Mouse (Mus musculus): ENCODE data around the gene Olfr785. TPM values are rescaled to one million over a fixed set of nuclear protein-coding genes. Genes with fewer than 3 reads are reported as not detected.
"Not testable (repeated sequence)": the region's sequence is repeated elsewhere in the genome, so short reads cannot be mapped to it uniquely, and the experiment has no call there.

The Olfr785 gene
- total RNA-seq (2021), result not detected

DNA sequence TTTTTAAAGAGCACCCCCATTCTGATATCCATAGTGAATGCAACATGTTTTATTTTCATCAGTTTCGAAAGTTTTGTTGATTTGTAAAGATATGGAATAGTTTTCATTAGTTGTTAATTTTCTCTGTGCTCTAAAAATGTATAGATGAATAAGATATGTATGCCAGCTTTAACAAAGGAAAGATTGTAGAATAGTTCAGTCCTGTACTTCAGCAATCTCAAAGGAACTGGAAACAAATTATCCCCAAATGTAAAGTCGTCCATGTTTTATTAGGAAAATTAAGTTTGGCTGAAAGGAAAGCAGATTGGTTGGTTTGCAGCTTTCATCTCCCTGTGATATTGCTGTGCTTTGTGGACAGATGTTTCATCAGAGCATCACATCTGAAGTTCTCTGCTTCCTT is at the start of gene Olfr785:
Olfr785 (plus strand) TSS at position 301 of the 400 bp plus-strand sequence.
- DNase-seq, result no peak
- intact Hi-C loops (cut with DNase I), result no loop called here

DNA sequence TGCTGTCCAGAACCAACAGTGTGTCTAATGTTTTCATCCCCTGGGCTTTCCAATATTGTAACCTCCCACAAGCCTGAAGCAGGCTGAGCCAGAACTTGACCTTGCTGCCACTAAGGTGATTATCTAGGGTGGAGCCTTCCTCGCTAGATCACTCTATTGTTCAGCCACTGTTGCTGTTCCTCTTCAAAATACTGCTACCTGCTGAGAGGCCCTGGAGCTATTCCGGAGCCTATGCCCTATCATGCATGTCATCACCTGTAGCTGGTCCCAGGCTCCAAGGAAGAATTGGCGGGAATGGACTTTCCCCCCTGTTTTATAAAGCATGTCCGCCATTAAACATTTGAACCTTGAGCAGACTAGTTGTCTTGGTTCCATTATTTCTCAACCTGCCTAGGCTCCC is 48.7 kb upstream of the Olfr785 start:
- DNase-seq; intact Hi-C loops (cut with DNase I): not testable (repeated sequence)

DNA sequence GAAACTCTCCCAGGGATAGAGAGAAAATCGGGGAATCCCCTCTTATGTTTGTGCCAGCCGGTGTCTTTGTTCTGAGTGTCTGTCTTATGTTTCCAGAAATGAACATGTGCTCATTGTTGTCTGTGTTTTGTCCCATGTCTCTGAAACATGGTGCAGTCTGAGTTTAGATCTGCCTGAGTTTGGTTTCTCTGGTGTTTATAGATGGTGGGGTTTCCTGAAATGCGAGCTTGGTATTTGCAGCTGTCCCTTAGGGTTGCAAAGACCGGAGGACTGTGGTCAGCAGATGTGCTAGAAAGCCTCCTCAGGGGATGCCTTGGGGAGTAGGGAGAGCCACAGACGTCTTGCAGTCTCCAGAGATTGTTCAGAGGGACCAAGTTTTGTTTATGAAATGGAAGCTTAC is 47.9 kb upstream of the Olfr785 start:
- intact Hi-C loops (cut with DNase I), result no loop called here
- no peak for DNase-seq

DNA sequence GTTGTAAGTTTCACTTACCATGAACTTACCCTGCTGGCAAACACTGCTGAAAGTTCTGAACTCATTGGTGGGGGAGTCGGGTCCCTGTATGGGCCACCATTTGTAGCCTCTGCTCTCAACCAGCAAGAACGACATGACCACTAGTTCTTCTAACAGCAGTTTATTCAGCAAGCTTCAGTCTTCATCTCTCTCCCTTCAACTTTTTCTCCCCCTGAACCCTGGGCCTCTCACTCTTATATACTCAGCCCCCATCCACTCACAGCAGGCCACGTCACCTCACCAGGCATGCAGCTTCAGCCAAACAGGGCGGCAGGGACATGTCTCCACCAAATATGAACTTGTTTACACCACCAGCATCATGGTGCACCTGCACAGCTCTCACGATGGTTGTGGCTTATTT is 31.2 kb upstream of the Olfr785 start:
- intact Hi-C loops (cut with DNase I), result not testable (repeated sequence)

DNA sequence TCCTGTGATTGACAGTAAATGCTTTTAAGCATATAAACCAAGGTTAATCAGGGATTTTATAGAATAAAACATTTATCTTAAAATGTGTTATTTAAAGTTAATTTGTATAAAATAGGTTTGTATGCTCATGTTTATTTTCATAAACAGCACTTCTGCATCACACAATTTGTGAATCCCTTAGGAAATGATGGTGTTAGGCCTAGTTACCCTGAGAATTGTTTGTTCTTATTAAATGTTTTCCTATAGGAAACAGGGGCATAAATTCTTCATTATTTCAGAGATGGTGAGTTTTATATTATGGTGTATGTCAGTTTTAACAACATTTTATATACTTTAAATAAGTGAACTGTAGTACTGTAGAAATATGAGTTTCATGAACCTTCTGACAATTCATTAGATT is 21.4 kb upstream of the Olfr785 start, which contains the start of gene Olfr784:
Olfr784 (plus strand) TSS at position 301 of the 400 bp plus-strand sequence.
- intact Hi-C loops (cut with DNase I), result no loop called here
- DNase-seq, result no peak

More for the DNA sequence above, 31.2 kb upstream of the Olfr785 start:
- not testable (repeated sequence) for DNase-seq

DNA sequence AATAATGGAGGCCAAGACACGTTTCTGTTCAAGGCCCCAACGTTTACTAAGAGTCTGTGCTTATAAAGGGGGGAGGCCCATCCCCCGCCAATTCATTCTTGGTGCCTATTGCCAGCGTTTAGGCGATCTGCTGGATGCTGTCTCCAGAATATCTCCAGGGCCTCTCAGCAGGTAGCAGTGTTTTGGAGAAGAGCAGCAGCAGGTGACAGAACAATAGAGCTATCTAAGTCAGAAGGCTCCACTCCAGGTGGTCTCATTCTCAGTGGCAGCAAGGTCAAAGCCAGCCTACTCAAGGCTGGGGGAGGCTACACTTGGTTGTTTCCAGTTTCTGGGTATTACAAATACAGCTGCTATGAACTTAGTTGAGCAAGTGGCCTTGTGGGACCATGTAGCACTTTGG is 4.3 kb upstream of the Olfr785 start:
- intact Hi-C loops (cut with DNase I), result no loop called here
- DNase-seq, result no peak

DNA sequence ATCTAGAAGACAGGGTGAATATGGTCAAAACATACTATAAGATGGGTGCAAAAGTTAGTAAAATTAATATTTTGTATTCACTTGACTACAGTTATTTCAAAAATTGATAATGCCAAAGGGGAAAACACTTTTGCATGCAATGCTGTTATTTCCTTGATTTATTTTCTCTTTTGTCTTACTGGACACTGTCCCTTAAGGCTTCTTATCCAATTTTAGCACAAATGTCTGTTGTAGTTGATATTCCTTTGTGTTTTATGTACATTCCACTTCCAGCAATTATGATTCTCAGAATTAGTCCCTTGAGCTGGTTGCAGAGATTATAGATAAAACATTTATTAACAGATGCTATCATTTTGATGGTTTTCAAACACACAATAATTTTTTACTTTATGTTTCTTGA is 21.8 kb downstream of the Olfr785 start, which contains the start of gene Olfr786:
Olfr786 (plus strand) TSS at position 301 of the 400 bp plus-strand sequence.
- no peak for DNase-seq
- intact Hi-C loops (cut with DNase I), result no loop called here

Other genes starting within 250 kb of the Olfr785 start
- gene Olfr771, start 240.7 kb upstream of the Olfr785 start, total RNA-seq (2021), result not detected
- not detected for gene Olfr772, start 227.5 kb upstream of the Olfr785 start, total RNA-seq (2021)
- gene Olfr773, start 218.0 kb upstream of the Olfr785 start, total RNA-seq (2021), result not detected
- gene Olfr774, start 169.2 kb upstream of the Olfr785 start, total RNA-seq (2021), result not detected
- gene Olfr775, start 157.0 kb upstream of the Olfr785 start, total RNA-seq (2021), result not detected
- gene Olfr776, start 146.3 kb upstream of the Olfr785 start, total RNA-seq (2021), result not detected
- not detected for gene Olfr777, start 133.9 kb upstream of the Olfr785 start, total RNA-seq (2021)
- gene Olfr780, start 87.3 kb upstream of the Olfr785 start, total RNA-seq (2021), result not detected
- not detected for gene Olfr781, start 76.6 kb upstream of the Olfr785 start, total RNA-seq (2021)
- not detected for gene Olfr782, start 56.6 kb upstream of the Olfr785 start, total RNA-seq (2021)
- not detected for gene Olfr784, start 21.3 kb upstream of the Olfr785 start, total RNA-seq (2021)
- gene Olfr786, start 21.9 kb downstream of the Olfr785 start, total RNA-seq (2021), result not detected
- gene Olfr787, start 56.4 kb downstream of the Olfr785 start, total RNA-seq (2021), result not detected
- not detected for gene Olfr788, start 65.6 kb downstream of the Olfr785 start, total RNA-seq (2021)
- gene Olfr789, start 79.3 kb downstream of the Olfr785 start, total RNA-seq (2021), result not detected
- gene Olfr790, start 93.1 kb downstream of the Olfr785 start, total RNA-seq (2021), result not detected
- gene Olfr791, start 116.4 kb downstream of the Olfr785 start, total RNA-seq (2021), result not detected
- gene Olfr792, start 133.7 kb downstream of the Olfr785 start, total RNA-seq (2021), result not detected
- gene Olfr794, start 162.2 kb downstream of the Olfr785 start, total RNA-seq (2021), result not detected
- not detected for gene Olfr796, start 207.1 kb downstream of the Olfr785 start, total RNA-seq (2021)
- not detected for gene Olfr798, start 222.5 kb downstream of the Olfr785 start, total RNA-seq (2021)
- gene Olfr799, start 232.1 kb downstream of the Olfr785 start, total RNA-seq (2021), result not detected

All from heart, postnatal 36 days (tissue).